23 mouse cellular contexts compared by ENCODE assay signal in the genomic region with DNA sequence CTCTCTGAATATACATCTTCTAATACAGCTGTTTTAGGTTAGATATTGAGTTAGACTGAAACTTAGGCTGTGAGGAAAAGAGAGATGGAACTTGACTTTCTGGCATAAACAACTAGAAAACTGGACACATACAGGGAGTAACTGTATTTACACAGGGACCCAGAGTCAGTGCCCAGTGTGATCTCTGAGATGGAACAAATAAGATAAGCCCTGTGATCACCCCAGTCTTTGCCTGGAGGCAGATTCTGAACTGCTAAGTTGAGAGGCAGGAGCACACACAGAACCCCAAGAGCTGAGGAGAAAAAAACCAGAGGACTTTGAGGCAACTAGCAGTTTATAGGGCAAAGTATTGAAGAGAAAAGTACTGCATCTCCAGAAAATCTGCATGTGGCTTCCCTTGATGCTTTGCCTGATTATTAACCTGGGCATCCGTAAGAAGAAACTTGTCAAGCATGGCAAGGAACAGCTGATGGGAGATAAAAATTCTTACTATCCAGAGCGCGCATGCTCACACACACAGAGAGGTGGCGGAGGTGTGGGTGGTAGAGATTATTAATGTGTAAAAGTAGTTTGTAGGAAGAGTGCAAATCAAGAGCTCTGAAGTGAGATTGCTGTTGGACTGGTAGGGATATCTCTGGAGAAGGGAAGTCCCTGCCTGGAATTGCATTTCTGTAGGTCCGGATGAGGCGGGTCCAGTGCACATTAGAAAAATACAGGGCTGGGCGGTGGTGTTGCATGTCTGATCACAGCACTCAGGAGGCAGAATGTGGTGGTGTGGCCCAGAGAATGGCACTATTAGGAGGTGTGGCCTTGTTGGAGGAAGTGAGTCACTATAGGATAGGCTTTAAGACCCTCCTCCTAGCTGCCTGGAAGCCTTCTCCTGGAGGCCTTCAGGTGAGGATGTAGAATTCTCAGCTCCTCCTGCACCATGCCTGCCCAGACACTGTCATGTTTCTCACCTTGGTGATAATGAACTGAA. TPM values are rescaled to one million over a fixed set of nuclear protein-coding genes. Genes with fewer than 3 reads are reported as not detected.
DNase-seq lines count a peak whose midpoint lies in the region; ATAC-seq and TF ChIP-seq lines count a peak whose summit lies in the region.
"Had no signal": no experiment of that assay in that cellular context is flagged by ENCODE, and none has a peak within 500 bp of the region (broad histone marks: within the 10 kb centered on the region; RNA-seq: fewer than 3 reads in every experiment).

No protein-coding gene starts in this region.

- 0 out of 2 replicates have a peak, but pooled peaks cover 6% of the 10 kb centered on the region for H3K4me1 ChIP-seq in kidney, embryonic 15.5 days
- peaks cover 6% of the 10 kb centered on the region; the same call in 1 of the 2 replicates for H3K4me1 ChIP-seq in liver, embryonic 11.5 days (replicated peaks; ENCODE audit: control insufficient read depth, insufficient read depth, low read length)
- no peaks in the 10 kb centered on the region for H3K4me1 ChIP-seq in stomach, postnatal 0 days (replicated peaks; ENCODE audit: control insufficient read depth, insufficient read depth)
- H3K4me1 ChIP-seq: limb, embryonic 13.5 days had no signal

- H3K4me3 ChIP-seq in kidney, embryonic 15.5 days (replicated peaks) = no peak overlapping the region
- no peak overlapping the region for H3K4me3 ChIP-seq in liver, embryonic 11.5 days (ENCODE audit: low read depth, low read length)
- no peak overlapping the region for H3K4me3 ChIP-seq in stomach, postnatal 0 days (ENCODE audit: low read depth, low read length)
- H3K4me3 ChIP-seq: erythroblast, embryonic 14.5 days; layer of hippocampus, adult 2 months; limb, embryonic 13.5 days; megakaryocyte, embryonic 14.5 days had no signal

- no peak overlapping the region for H3K9ac ChIP-seq in kidney, embryonic 15.5 days
- no peak overlapping the region for H3K9ac ChIP-seq in liver, embryonic 11.5 days (ENCODE audit: low read depth, low read length)
- H3K9ac ChIP-seq in stomach, postnatal 0 days (ENCODE audit: low read length) = no peak overlapping the region
- H3K9ac ChIP-seq: limb, embryonic 13.5 days had no signal

- peaks cover 10% of the 10 kb centered on the region for H3K9me3 ChIP-seq in kidney, embryonic 15.5 days (replicated peaks)
- no peaks in the 10 kb centered on the region for H3K9me3 ChIP-seq in liver, embryonic 11.5 days (ENCODE audit: control insufficient read depth, low read length)
- no peaks in the 10 kb centered on the region for H3K9me3 ChIP-seq in stomach, postnatal 0 days (ENCODE audit: control insufficient read depth, low read length)

- H3K36me3 ChIP-seq in kidney, embryonic 15.5 days = no peaks in the 10 kb centered on the region
- no peaks in the 10 kb centered on the region for H3K36me3 ChIP-seq in liver, embryonic 11.5 days (ENCODE audit: control insufficient read depth, insufficient read depth, low read length)
- H3K36me3 ChIP-seq in stomach, postnatal 0 days (ENCODE audit: control insufficient read depth, insufficient read depth, low read length) = no peaks in the 10 kb centered on the region
- H3K36me3 ChIP-seq: limb, embryonic 13.5 days had no signal

- TF ChIP-seq CTCF in stomach, postnatal 0 days (IDR thresholded peaks at IDR 0.05; ENCODE audit: low read depth) = no peak

- H3K27ac ChIP-seq in kidney, embryonic 15.5 days = peak overlapping the region; percentile 88
- H3K27ac ChIP-seq in liver, embryonic 11.5 days (ENCODE audit: low read depth, low read length) = peak overlapping the region; percentile 1; the same call in 1 of the 2 replicates
- H3K27ac ChIP-seq in stomach, postnatal 0 days (replicated peaks) = no peak overlapping the region
- H3K27ac ChIP-seq: hindbrain, postnatal 0 days; layer of hippocampus, adult 2 months; limb, embryonic 13.5 days had no signal

- peak; percentile 43 for DNase-seq in kidney, adult 11 months
- no peak for DNase-seq in kidney, adult 18-20 months
- DNase-seq in liver, embryonic 11.5 days (ENCODE audit: low spot score) = no peak
- no peak for DNase-seq in stomach, postnatal 0 days (ENCODE audit: low spot score)
- no peak for DNase-seq in lung, postnatal 25 days (ENCODE audit: low spot score)
- DNase-seq in spleen, adult 18-20 months = no peak
- DNase-seq in left cerebral cortex, adult 11 months (ENCODE audit: low spot score) = no peak
- DNase-seq: adrenal gland, postnatal 14 days; cerebellum, adult 18-20 months; heart, postnatal 4 days; right cerebral cortex, postnatal 25 days; thymus, postnatal 25 days had no signal

- TF ChIP-seq EP300 in stomach, postnatal 0 days (optimal IDR thresholded peaks at IDR 0.05) = no peak

- WGBS in kidney, embryonic 15.5 days = 70% methylated on average over 7 of the region's 7 CpGs
- 83% methylated on average over 7 of the region's 7 CpGs for WGBS in liver, embryonic 11.5 days
- WGBS in stomach, postnatal 0 days = 83% methylated on average over 7 of the region's 7 CpGs

- ATAC-seq in kidney, embryonic 15.5 days (replicated peaks; ENCODE audit: low FRiP score) = peak; percentile 71
- no peak; the same call in 1 of the 2 replicates for ATAC-seq in liver, embryonic 11.5 days (replicated peaks; ENCODE audit: low FRiP score)
- 0 out of 2 replicates have a peak, but pooled peaks have one; percentile 29 for ATAC-seq in stomach, postnatal 0 days (ENCODE audit: low FRiP score, low TSS enrichment)
- ATAC-seq: activated CD4-positive, CD25-positive, alpha-beta regulatory T cell, adult 4 months; forebrain, embryonic 16.5 days; hindbrain, postnatal 0 days; lung, postnatal 0 days had no signal

- H3K4me2 ChIP-seq in kidney, embryonic 15.5 days = peak overlapping the region; percentile 16; the same call in 1 of the 2 replicates
- H3K4me2 ChIP-seq in liver, embryonic 11.5 days = no peak overlapping the region
- no peak overlapping the region for H3K4me2 ChIP-seq in stomach, postnatal 0 days (replicated peaks; ENCODE audit: low read depth)
- H3K4me2 ChIP-seq: limb, embryonic 13.5 days had no signal

- H3K27me3 ChIP-seq in kidney, embryonic 15.5 days = no peaks in the 10 kb centered on the region
- H3K27me3 ChIP-seq in liver, embryonic 11.5 days (replicated peaks; ENCODE audit: control insufficient read depth, insufficient read depth, low read length) = no peaks in the 10 kb centered on the region
- H3K27me3 ChIP-seq in stomach, postnatal 0 days (ENCODE audit: control insufficient read depth, insufficient read depth, low read length) = no peaks in the 10 kb centered on the region
- H3K27me3 ChIP-seq: CH12.LX; limb, embryonic 13.5 days; megakaryocyte, embryonic 14.5 days had no signal

RNA-seq across cellular contexts. Expression of a gene that starts 33.2 kb away (rescaled TPM):
- polyA plus RNA-seq in kidney, embryonic 15.5 days (2015; fragmentation: Nextera tagmentation; extraction: Ambion mirVana) = 23.4 and 28.8 TPM in 2 replicates
- polyA plus RNA-seq in liver, embryonic 11.5 days (2014; fragmentation: Nextera tagmentation; extraction: Ambion mirVana) = 52.9 and 54.6 TPM in 2 replicates
- polyA plus RNA-seq in stomach, postnatal 0 days (2015; fragmentation: Nextera tagmentation; extraction: Ambion mirVana) = 7.0 and 7.8 TPM in 2 replicates

RNA-seq across cellular contexts. Expression of a gene that starts 33.5 kb away (rescaled TPM):
- 0.21 TPM in 1 of 2 replicates, not detected in the other for polyA plus RNA-seq in kidney, embryonic 15.5 days (2015; fragmentation: Nextera tagmentation; extraction: Ambion mirVana)
- 0.38 and 0.51 TPM in 2 replicates for polyA plus RNA-seq in liver, embryonic 11.5 days (2014; fragmentation: Nextera tagmentation; extraction: Ambion mirVana)
- polyA plus RNA-seq in stomach, postnatal 0 days (2015; fragmentation: Nextera tagmentation; extraction: Ambion mirVana) = 0.10 TPM in 1 of 2 replicates, not detected in the other
- polyA plus RNA-seq: activated CD4-positive, CD25-positive, alpha-beta regulatory T cell, adult 4 months; erythroblast, embryonic 14.5 days; forebrain, embryonic 16.5 days; lung, postnatal 0 days; midbrain, postnatal 0 days had no signal
